Mouse (Mus musculus) embryonic fibroblast, embryonic 13.5 days (primary cell): ENCODE results near the gene Tbc1d1.
A peak's percentile ranks its signal among the peaks of the same experiment; 100 is the strongest.

ENCODE experiments used
- CTCF ChIP-seq: IDR thresholded peaks from 2 replicates; pipeline ENCODE4 v1.5.1; 2011; ENCODE audit warnings: mild to moderate bottlenecking, control low read depth, low read length, moderate library complexity, borderline replicate concordance; ENCODE audit not compliant: insufficient read depth
- POLR2A ChIP-seq: IDR thresholded peaks from 2 replicates; pipeline ENCODE4 v1.6.1; 2011; ENCODE audit warnings: low read depth, mild to moderate bottlenecking, control low read depth, low read length, moderate library complexity

DNA sequence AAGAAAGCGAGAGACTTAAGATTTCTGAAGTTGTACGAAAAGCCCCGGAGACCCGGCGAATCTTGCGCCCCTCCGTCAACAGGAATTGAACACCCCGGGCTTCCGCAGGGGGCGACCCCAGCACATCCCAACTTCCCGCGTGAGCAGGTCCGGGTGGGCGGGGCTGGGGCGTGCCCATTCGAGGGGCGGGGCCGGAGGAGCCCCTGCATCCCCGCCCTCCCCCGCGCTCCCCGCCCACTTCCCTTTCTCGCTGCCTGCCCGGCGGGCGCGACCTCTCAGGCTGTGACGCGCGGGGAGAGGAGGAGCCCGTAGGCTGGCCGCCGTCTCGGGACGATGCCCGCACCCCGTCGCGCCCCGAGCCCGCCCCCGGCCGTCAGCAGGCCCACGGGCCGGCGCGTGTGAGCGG, 74.0 kb downstream of the Tbc1d1 start:
- TF ChIP-seq CTCF (no peak), POLR2A (0 out of 2 replicates have a peak, but pooled peaks have one; percentile 24)
